Mouse (Mus musculus): ENCODE measurements around the gene Fam83c. TPM values are rescaled to one million over a fixed set of nuclear protein-coding genes. Genes with fewer than 3 reads are reported as not detected.

The Fam83c gene
- total and polyA plus RNA-seq, 3 experiments: 0.03 to 0.04 TPM; not detected in 1

DNA sequence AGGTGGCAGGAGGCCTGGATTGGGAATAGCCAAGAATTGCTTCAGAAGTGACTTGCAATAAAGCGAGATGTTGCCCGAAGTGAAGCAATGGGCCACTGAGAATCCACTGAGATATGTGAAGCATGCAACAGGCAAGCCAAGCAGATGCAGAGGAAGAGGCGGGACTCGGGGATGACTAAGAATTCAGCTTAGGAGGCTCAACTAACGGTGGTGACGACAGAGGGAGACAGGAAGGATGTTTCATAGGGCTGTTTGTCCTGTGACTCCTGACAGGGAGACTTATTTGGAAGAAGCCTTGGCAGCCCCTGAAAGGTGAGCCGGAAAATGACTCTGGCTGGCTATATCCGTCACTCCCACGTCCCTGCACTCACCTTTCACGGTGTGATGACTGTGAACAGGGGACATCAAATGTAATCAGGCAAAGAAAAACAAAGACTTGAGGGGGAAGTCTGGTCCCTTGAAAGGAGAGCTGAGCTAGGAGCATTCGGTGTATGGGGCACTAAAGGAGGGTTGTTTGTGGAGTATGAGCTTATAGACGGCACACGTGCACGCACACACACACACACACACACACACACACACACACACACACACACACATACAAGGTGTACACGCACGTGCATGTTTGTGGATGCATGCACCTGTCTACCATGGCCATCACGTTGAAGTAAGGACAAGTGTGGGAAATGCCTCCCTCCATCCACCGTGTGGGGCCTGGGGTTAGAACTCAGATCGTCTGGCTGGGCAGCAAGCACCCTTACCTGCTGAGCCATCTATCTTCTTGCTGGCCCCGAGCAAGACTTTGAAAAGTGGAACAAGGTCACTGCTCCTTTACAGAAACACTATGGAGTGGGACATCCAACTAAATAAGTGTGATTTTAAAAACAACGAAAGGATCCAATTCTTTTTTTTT is 44.6 kb upstream of the Fam83c start:
- no peaks in the 10 kb centered on the region for H3K27me3 ChIP-seq (ENCODE audit: control insufficient read depth in 1 of 2, insufficient read depth in 2 of 2, low read length in 2 of 2)
- DNase-seq (ENCODE audit: low read depth, low spot score): peak; percentile 40
- no peak overlapping the region for H3K4me3 ChIP-seq (ENCODE audit: control insufficient read depth in 1 of 2, insufficient read depth in 1 of 2, low read depth in 2 of 2, low read length in 2 of 2)
- H3K4me1 ChIP-seq (ENCODE audit: control insufficient read depth in 1 of 2, insufficient read depth in 2 of 2, low read length in 2 of 2): peaks cover 0 to 9% of the 10 kb centered on the region in 2 experiments; a peak in 3 of 4 replicates
- H3K36me3 ChIP-seq (ENCODE audit: control insufficient read depth in 1 of 2, insufficient read depth in 2 of 2, low read length in 2 of 2): peaks cover 9 to 19% of the 10 kb centered on the region in 2 experiments
- no peak overlapping the region for H3K27ac ChIP-seq (ENCODE audit: control insufficient read depth, low read depth, low read length)
- H3K9me3 ChIP-seq (replicated peaks; ENCODE audit: insufficient read depth, low read length): no peaks in the 10 kb centered on the region
- H3K9ac ChIP-seq (ENCODE audit: control insufficient read depth, low read depth, low read length, poor library complexity, severe bottlenecking): no peak overlapping the region
- H3K79me2 ChIP-seq (ENCODE audit: control insufficient read depth, insufficient read depth, low read length, poor library complexity): no peaks in the 10 kb centered on the region
- TF ChIP-seq MEF2A (IDR thresholded peaks at IDR 0.05; ENCODE audit: extremely low read depth, insufficient replicate concordance, low read depth, low read length, poor library complexity, severe bottlenecking) (no peak), NRF1 (IDR thresholded peaks at IDR 0.05; ENCODE audit: insufficient read depth, low read depth, low read length, poor library complexity, severe bottlenecking) (no peak), RCOR1 (IDR thresholded peaks at IDR 0.05; ENCODE audit: low read depth, low read length) (no peak), MAX (IDR thresholded peaks at IDR 0.05; ENCODE audit: low read length) (no peak)

DNA sequence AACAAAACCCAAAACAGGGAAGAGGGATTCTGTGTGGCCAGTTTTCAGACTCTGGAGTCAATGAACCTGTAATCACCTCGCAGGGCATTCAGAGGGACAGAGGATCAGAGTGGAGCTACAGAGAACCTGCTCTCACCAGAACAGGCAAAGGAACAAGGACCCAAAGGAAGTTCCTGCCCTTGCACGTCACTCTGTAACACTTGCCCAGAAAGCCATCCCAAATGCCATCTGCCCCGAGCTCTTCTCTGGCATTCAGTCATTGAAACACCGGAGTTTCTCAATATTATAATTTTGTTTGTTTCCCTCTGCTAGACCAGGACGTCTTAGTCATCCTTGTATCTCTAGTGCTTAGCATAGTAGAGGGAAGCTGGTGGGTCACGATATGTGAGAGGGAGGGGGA is 39.0 kb upstream of the Fam83c start:
- H3K9me3 ChIP-seq (replicated peaks; ENCODE audit: insufficient read depth, low read length): no peaks in the 10 kb centered on the region
- no peaks in the 10 kb centered on the region for H3K79me2 ChIP-seq (ENCODE audit: control insufficient read depth, insufficient read depth, low read length, poor library complexity)
- no peak overlapping the region for H3K4me3 ChIP-seq (ENCODE audit: control insufficient read depth in 1 of 2, insufficient read depth in 1 of 2, low read depth in 2 of 2, low read length in 2 of 2)
- TF ChIP-seq CHD2 (IDR thresholded peaks at IDR 0.05; ENCODE audit: low read length) (no peak), UBTF (IDR thresholded peaks at IDR 0.05; ENCODE audit: borderline replicate concordance, insufficient read depth, low read depth, low read length) (no peak), HCFC1 (IDR thresholded peaks at IDR 0.05; ENCODE audit: low read depth, low read length) (no peak), POLR2AphosphoS5 (IDR thresholded peaks at IDR 0.05; ENCODE audit: borderline replicate concordance, low read depth, low read length) (no peak), E2F4 (IDR thresholded peaks at IDR 0.05; ENCODE audit: borderline replicate concordance, low read depth, low read length) (no peak), ZKSCAN1 (IDR thresholded peaks at IDR 0.05; ENCODE audit: low read depth, low read length) (no peak), ETS1 (IDR thresholded peaks at IDR 0.05; ENCODE audit: low read depth, low read length) (no peak), MAX (IDR thresholded peaks at IDR 0.05; ENCODE audit: low read length) (no peak), MAZ (IDR thresholded peaks at IDR 0.05; ENCODE audit: low read depth, low read length) (no peak), NELFE (IDR thresholded peaks at IDR 0.05; ENCODE audit: low read depth, low read length) (no peak), NRF1 (IDR thresholded peaks at IDR 0.05; ENCODE audit: insufficient read depth, low read depth, low read length, poor library complexity, severe bottlenecking) (no peak), TBP (IDR thresholded peaks at IDR 0.05; ENCODE audit: low read depth, low read length) (no peak), EP300 (IDR thresholded peaks at IDR 0.05; ENCODE audit: low read depth in 1 of 2, low read length in 2 of 2) (no peak), BHLHE40 (IDR thresholded peaks at IDR 0.05; ENCODE audit: borderline replicate concordance, low read depth, low read length) (no peak), POLR2A (IDR thresholded peaks at IDR 0.05; ENCODE audit: control insufficient read depth in 1 of 2, insufficient read depth in 1 of 2, low read depth in 1 of 2, low read length in 2 of 2, poor library complexity in 1 of 2) (no peak), TAL1 (IDR thresholded peaks at IDR 0.05; ENCODE audit: low read length) (no peak), ZMIZ1 (IDR thresholded peaks at IDR 0.05; ENCODE audit: low read depth, low read length) (no peak)
- no peak for DNase-seq (ENCODE audit: low read depth, low spot score)
- H3K4me1 ChIP-seq (ENCODE audit: control insufficient read depth in 1 of 2, insufficient read depth in 2 of 2, low read length in 2 of 2): peaks cover 0 to 7% of the 10 kb centered on the region in 2 experiments; a peak in 2 of 4 replicates
- no peak overlapping the region for H3K9ac ChIP-seq (ENCODE audit: control insufficient read depth, low read depth, low read length, poor library complexity, severe bottlenecking)
- peaks cover 6 to 21% of the 10 kb centered on the region in 2 experiments for H3K36me3 ChIP-seq (ENCODE audit: control insufficient read depth in 1 of 2, insufficient read depth in 2 of 2, low read length in 2 of 2)
- no peak overlapping the region for H3K27ac ChIP-seq (ENCODE audit: control insufficient read depth, low read depth, low read length)
- no peaks in the 10 kb centered on the region for H3K27me3 ChIP-seq (ENCODE audit: control insufficient read depth in 1 of 2, insufficient read depth in 2 of 2, low read length in 2 of 2)

Measured in MEL (cell line).